Mouse (Mus musculus): Measurements from ENCODE around the gene Ern1.

The Ern1 gene

GRCm38 (mm10) chr11:106487733-106488115 lies at the start of gene Ern1:
Ern1 (minus strand) TSS chr11:106487852.
- peak; percentile 96 for DNase-seq

GRCm38 (mm10) chr11:106536253-106536912 lies 48.7 kb upstream of the Ern1 start:
- no peak for DNase-seq

- peak; percentile 56 for DNase-seq
Measured at GRCm38 (mm10) chr11:106535660-106536252, 48.1 kb upstream of the Ern1 start.

GRCm38 (mm10) chr11:106532248-106532790 lies 44.7 kb upstream of the Ern1 start:
- peak; percentile 81 for DNase-seq

- peak; percentile 81 for DNase-seq
Measured at GRCm38 (mm10) chr11:106529786-106530185, 42.1 kb upstream of the Ern1 start.

GRCm38 (mm10) chr11:106529113-106529512 lies 41.5 kb upstream of the Ern1 start:
- DNase-seq, result no peak

- no peak for DNase-seq
Measured at GRCm38 (mm10) chr11:106527926-106528325, 40.3 kb upstream of the Ern1 start.

- peak; percentile 59 for DNase-seq
Measured at GRCm38 (mm10) chr11:106527147-106527821, 39.6 kb upstream of the Ern1 start.

GRCm38 (mm10) chr11:106522538-106522937 lies 34.9 kb upstream of the Ern1 start:
- no peak for DNase-seq

- no peak for DNase-seq
Measured at GRCm38 (mm10) chr11:106521612-106522011, 34.0 kb upstream of the Ern1 start.

- no peak for DNase-seq
Measured at GRCm38 (mm10) chr11:106520404-106520803, 32.8 kb upstream of the Ern1 start.

GRCm38 (mm10) chr11:106519519-106519918 lies 31.9 kb upstream of the Ern1 start:
- no peak for DNase-seq

- no peak for DNase-seq
Measured at GRCm38 (mm10) chr11:106518391-106518790, 30.7 kb upstream of the Ern1 start.

- no peak for DNase-seq
Measured at GRCm38 (mm10) chr11:106515079-106515745, 27.6 kb upstream of the Ern1 start.

- peak; percentile 83 for DNase-seq
Measured at GRCm38 (mm10) chr11:106514446-106514845, 26.8 kb upstream of the Ern1 start.

- peak; percentile 73 for DNase-seq
Measured at GRCm38 (mm10) chr11:106513166-106513565, 25.5 kb upstream of the Ern1 start.

GRCm38 (mm10) chr11:106512006-106512390 lies 24.3 kb upstream of the Ern1 start:
- no peak for DNase-seq

GRCm38 (mm10) chr11:106511236-106512005 lies 23.8 kb upstream of the Ern1 start:
- DNase-seq, result no peak

GRCm38 (mm10) chr11:106507638-106508037 lies 20.0 kb upstream of the Ern1 start:
- no peak for DNase-seq

GRCm38 (mm10) chr11:106506211-106506610 lies 18.6 kb upstream of the Ern1 start:
- DNase-seq, result no peak

- no peak for DNase-seq
Measured at GRCm38 (mm10) chr11:106504129-106504528, 16.5 kb upstream of the Ern1 start.

- no peak for DNase-seq
Measured at GRCm38 (mm10) chr11:106503425-106503717, 15.7 kb upstream of the Ern1 start.

Data from kidney, adult 9 months (tissue).